Mouse (Mus musculus): ENCODE results near the gene Tuba3b.

The Tuba3b gene

DNA sequence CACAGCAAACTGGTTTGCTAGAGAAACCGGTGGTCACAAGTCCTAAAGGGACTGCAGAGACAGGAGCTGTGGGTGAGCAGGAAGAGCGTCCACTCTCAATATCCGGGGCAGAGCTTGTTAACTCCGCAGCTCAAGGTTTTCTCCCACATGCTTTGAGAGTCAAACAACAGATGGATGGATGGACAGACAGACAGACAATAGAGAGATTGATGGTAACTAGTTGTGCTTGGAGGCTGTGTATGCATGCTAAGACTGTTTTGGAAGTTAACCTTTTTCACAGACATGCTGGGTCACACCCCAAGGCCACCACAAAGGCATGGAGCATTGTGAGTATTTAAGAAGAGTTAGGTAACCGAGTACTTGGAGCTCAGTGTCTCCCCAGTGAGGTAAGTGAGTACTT, 6.9 kb upstream of the Tuba3b start:
- no peak for DNase-seq

DNA sequence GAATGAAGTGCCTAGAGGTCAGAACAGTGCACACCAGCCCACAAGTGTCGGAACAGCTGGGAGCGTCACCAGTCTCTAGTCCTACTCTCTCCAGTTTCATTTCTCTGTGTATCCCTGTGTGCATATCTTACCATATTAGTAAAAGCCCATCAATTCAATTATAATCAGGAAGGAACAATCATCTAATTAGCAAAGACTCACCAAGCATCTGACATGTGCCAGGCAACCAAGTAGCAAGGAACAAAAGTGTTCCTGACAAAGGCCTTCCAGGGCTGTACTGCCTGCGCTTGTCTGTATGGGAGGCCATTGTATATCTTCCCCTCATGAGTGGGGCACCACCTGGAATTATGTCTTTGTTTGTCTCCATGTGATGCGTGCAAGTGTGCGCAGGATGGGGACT, 4.7 kb upstream of the Tuba3b start:
- DNase-seq = no peak

DNA sequence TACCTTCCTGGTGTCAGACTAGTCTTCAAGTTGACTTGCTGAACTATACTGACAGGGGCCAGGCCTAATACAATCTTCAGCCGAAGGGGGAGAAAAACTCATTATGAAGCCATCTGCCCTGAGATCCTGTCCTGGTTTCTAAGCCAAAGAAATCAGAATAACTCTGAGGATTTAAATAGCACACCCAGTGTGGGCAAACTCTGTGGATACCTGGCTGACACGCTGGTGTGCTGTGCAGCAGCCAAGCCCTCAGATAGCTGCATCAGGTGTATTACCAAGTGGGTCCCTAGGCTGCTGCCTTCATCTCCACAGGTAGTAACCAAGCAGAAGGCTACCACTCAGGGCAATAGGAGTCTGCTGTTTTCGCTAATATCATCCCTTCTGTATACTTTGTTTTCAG, 2.9 kb upstream of the Tuba3b start:
- no peak for DNase-seq

DNA sequence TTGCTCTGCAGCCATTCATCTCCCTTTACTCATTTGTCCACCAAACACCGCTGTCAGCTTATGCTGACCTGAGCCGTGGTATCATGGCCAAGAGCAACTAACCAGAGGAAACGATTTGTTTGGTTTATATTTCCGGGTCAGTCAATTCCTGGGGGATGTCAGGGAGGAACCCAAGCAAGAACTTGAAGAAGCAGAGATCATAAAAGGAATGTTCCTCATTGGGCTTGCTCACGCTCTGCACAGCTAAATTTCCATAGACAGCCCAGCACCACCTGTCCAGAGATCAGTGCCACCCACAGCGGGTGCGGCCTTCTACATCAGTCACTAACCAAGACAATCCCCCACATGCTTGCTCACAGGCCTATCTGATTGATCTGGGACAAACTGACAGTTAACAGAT, 1.3 kb upstream of the Tuba3b start, which contains the start of gene Lmntd1:
Gene Lmntd1, minus strand, starts transcription at position 101 of the 400 bp plus-strand sequence.
- no peak for DNase-seq

DNA sequence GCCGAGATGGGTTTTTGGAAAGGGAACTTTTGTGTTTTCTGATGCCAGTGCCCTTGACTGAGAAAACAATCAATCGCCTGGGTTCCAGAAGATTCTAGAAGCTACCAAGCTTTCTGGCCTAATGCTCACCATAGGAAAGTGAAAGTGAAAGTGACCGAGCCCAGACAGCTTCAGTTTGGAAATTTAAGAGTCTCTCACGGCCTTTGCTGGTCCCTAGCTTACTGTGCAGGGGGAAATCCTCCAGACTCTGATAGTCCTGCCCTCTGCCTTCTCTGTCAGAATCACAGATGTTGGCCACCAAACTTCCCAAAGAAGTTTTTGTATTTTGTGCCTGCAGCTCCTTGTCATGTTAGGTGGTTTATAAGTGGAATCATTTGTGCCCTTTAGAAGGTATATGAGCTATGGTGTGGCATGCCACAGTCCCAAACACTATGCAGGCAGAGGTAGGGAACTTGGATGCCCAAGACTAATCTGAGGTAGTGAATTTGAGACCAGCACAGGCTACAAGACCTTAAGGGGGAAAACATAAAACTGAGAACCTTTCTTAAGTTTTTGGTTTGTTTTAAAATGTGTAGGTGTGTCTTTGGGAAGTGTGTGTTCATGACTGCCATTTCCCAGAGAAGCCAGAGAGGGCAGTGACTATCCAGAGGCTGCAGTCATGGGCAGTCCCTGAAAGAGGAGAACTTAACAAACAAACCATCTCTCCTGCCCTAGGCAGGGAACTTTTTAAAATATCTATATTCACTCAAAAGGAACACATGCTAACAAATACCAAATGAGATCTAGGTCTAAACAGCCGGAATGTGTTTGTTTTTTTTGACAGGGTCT, 1.1 kb downstream of the Tuba3b start:
- no peak for DNase-seq

DNA sequence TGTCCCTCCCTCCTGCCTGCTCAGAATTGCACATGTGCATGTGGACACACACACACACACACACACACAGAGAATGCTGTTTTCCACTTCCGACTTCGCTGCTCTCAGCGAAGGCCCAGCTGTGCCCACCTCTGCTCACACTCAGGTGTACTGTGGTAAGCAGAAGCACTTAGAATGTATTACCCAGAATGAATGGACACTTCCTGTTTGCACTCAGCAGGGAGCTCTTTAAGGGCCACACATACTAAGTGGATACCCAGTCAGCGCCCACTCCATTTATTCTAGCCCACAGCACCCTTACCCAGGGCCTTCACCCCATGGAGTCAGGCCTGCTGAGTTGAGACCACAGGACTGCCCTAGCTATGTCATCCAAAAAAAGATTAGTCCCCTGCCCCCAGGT, 7.6 kb downstream of the Tuba3b start:
- DNase-seq = no peak

DNA sequence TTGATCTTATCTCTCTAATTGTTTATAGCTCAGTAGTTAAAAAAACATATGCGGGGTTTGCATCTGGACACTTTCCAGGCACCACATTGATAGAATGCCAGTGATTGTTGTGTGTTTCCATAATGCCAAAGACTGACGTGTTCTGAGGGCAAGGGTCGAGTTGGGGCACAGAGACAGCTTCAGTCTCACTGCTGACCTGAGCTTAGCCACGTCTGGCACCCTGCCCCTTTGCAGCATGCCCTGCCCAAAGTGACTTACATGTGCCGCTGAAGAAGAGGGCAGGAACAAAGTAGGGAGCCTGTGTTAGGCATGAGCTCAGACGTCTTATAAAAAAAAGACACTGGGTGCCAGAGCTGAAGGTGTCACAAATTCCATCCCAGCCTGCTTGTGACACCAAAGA, 14.7 kb downstream of the Tuba3b start:
- no peak for DNase-seq

DNA sequence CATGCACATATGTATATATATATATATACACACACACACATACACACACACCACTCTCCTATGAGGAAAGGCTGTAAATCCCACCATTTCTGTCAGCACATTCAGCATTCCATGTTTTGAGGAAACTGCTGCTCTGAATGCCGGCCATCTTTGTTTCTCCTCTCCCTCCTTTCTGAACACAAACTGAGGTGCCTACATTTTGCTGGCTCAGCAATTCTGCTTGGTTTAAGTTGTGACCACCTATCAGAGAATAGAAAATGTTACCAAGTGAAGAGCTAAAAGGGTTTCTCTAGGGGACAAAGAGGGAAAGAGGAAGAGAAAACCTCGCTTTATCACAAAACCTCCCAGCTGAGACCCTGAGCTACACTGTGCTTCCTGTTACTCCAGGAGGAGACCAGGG, 18.9 kb downstream of the Tuba3b start:
- DNase-seq = no peak

DNA sequence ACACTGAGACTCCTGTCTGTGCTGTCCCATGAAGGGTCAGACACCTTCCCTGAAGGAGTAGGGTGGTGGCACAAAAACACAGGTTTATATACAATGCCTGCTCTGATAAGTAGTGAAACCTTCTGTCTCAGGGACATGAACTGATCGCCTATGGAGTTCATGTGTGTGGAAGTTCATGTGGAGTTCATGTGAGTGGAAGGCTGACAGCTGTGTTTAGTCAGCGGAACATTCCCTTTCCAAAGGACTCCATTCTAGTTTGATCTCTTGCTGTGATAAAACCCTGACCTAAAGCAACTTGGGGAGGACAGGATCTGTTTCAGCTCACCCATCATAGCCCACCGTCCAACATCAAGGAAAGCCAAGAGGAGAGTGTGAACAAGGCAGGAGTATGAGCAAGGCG, 21.1 kb downstream of the Tuba3b start:
- no peak for DNase-seq

DNA sequence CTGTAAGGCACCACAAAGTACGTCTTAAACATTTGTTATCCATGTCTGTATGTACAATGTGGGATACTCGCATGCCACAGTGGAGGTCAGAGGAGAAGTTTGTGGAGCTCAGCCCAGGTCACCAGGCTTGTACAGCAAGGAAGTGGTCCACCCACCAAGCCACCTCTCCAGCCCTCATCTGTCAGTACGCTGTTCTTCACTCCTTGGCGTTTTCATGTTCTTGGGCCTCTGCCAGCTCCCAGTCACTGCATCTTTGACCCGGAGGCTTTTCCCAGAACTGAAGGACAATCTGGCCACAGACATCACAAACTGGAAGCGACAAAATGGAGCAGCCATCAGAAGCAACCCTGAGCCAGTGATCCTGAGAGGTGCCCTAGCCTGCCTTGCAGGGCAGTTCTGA, 22.7 kb downstream of the Tuba3b start:
- DNase-seq = no peak

DNA sequence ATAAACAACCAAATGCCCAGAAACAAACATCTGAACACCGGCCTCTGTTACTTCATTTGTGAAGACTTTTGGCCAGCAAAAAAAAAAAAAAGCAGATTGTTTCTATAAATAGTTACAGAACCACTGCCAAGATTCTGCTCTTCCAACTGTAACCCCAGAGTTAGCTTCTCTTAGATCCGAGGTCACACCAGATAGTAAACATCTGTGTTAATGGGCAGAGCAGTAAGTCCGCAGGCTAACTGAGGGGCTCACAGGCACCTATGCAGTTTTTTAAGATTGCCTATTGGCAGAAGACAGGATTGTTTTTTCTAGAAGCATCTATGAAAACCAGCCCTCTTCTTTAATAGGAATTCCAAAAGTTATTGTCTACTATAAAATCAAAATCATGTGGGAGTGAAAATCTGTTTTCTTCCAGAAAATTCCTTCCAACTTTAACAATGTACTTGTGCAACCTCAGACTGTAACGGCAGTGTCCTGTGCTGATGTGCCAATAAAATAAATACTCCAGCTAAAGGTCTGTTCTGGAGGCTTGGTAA, 25.5 kb downstream of the Tuba3b start:
- DNase-seq = no peak

DNA sequence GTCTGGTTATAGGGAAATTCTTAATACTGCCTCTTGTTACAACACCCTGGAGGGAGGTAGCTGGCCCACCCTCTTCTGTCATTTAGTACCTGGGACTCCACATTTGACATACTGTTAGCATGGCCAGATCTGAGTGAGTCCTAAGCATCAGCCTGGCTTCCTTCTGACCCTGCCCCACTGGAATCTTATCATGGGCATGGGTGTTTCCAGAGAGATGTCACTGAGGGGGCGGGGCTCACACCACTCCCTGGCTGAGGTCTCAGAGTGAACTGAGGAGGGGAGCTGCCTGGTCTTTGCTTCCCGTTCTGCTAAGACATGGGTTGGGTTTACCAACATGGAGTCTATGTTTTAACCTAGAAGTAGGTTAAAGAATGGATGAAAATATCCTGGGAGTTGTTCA, 36.4 kb downstream of the Tuba3b start:
- no peak for DNase-seq

DNA sequence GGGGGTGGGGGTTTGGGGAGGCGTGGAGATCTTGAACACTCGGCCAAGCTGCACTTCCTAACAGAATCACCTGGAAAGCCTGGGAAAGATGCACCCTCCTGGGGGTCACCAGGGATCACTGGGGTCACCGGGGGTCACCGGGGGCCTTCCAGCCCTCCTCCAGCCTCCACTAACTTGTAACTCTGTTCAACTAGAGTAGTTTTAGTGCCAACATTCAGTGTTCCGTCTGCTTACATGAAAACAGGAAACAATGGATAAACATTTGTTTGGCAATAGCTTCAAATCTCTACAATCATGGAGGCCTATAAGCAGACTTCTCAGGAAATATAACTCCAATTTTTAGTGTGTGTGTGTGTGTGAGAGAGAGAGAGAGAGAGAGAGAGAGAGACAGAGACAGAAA, 37.4 kb downstream of the Tuba3b start:
- no peak for DNase-seq

DNA sequence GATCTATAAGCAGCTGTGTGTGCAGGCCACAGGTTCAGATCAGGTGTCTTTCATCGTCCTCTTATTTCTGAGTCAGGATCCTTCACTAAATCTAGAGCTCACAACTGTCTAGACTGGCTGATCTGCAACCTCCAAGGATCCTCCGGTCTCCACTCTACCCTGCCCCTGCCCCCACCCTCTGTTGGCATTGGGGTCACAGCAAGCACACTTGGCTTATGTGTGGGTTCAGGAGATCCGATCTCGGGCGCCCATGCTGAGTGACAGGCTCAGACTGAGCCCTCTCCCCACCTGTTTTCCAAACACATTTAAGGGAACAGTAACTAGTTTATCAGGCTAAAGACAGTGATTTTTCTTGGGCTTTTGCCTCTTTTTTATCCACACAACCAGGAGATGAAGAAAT, 38.1 kb downstream of the Tuba3b start:
- no peak for DNase-seq

DNA sequence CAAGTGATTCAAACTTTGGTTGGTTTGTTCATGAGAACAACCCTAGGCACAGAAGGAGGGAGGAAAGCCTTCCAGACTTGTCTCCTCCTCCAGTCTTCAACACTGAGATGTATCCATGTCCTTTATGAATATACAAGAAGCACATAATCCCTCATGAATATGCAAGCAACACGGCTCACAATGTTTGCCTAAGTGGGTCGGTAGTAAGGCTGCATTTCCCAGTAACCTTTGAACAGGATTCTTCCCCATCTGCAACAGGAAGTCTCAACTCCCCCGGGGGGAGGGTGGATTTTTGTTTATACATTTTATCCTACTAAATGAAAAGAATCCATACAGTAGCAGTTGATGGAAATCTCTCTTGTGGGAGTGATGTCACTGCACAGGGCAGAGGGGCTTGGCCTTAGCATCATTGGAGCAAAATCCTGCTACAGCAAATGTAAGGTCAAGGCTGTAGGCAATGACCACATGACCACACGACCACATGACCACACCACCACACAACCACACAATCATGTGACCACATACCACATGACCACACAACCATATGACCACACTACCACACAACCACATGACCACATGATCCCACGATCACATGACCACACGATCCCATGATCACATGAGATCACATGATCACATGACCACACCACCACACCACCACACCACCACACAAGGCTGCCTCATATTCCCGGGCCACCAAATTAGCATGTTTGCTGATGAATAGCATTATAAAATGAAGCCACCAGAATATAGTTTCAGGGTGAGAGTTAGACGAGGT, 38.7 kb downstream of the Tuba3b start:
- DNase-seq = no peak

DNA sequence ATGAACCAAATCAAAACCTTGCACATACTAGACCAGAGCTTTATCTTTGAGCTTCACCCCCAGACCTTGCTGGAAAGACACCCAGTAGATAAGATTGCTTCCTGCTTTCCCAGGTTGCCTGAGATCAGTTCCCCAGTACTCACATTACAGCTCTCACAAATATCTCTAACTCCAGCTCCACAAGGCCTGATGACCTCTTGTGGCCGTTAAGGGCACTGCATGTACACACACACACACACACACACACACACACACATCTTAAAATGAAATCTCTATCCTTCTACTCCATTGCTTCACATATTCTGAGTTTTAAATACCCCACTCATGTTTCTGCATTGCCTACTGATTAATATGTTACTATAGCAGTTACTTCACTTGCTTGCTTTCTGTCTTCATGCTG, 40.1 kb downstream of the Tuba3b start:
- DNase-seq = no peak

DNA sequence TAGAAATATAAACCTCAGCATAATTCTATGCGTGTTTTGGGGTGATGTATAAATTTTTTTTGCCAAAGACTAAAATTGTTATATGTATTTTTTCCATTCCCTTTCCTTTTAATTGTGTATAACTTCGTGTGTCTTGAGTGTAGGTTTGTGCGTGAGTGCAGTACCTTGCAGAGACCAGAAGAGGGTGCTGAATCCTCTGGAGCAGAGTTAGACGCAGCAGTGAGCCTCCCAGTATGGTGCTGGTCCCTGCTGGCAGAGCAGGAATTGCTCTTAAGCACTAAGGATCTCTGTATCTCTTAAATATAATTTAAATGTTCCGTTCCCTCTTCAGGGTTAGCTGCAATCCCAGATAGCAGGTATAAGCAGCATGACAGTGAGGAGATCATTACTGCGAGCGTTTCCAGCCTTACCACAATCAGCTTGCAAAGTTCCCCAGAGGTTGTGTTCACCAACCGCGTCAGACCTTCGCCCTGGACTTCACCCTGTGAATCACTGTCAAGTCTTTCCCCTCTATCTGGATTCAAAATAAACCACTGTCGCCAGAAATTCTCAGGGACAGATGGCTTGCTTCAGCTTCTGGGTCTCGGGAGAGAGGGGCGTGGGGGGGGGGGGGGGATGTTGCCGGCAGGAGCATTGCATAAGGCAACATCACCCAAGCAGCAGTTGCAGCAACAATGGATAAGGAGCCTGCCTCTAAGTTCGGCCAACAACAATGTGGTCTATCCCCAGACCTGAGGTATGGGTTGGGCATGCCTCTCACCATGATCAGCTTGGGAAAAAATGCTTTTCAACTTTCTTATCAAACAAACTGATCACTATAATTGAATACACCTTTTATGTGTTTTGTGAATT, 41.4 kb downstream of the Tuba3b start:
- no peak for DNase-seq

DNA sequence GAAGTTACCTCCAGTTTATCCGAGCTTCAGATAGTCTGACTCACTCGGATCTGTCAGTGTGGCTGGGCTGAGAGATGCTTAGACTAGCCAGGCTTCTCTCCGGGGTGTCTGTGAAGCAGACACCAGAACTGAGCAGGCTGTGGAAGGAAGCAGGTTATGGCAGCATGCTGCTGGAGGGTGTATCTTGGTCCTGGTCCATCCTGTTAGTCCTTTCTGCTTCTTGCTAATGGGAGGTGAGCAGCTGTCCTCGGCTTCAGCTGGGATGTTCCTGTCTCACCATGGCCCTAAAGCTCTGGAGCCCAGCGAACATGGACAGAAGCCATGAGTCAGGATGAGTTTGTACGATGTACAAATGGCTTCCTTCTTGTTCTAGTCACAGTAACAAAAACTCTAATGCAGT, 43.6 kb downstream of the Tuba3b start:
- DNase-seq = no peak

DNA sequence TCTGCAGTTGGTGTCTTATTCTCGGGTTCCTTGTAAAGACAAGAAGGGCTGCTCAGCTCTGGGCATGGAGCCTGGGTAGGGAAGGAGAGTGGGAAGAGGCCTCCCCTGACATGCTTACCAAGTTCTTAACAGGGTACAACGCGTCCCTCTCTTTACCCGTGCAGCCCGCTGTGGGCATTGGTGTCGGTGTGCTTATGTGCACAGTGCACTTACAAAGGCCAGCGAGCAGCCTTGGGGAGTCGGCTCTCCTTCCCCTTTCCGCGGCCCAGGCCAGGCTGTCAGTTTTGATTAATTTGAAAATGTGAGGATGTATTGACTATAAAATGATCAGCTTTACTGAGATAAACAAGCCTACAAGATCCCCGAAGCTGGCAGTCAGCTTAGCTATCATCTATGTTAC, 45.4 kb downstream of the Tuba3b start:
- DNase-seq = no peak

DNA sequence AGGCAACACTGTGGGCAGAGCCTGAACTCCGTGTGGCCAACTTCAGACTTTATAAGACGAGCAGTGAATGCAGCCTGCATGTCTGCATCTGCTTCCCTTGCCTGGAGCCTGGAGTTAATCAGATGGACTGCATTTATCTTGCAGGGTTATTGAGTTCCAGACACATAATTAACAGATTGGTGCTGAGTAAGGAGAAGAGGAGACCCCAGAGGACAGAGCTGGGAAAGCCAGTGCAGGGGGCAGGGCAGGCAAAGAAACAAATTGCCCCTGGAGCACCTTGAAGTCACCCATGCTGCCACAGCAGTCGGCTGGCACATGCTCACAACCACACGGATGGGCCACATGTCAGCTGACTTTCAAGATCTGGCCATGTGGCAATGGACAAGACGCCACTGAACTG, 48.7 kb downstream of the Tuba3b start:
- no peak for DNase-seq

DNA sequence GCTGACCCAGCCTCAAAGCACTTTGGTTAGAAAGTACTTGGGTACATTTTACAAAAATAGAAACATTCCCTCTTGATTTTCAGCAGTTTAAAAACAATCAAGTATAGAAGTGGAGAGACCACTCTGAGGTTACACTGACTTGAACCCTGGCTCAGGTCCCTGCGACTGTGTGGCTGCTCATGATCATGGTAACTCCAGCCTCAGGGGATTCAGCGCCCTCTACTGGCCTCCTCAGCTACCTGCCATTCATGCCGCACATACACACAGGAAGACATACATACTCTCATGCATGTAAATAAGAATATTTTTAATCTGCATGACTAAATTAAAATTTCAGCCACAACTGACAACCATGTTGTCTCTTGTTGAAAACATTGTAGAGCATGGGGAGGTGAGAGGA, 50.2 kb downstream of the Tuba3b start:
- no peak for DNase-seq

DNA sequence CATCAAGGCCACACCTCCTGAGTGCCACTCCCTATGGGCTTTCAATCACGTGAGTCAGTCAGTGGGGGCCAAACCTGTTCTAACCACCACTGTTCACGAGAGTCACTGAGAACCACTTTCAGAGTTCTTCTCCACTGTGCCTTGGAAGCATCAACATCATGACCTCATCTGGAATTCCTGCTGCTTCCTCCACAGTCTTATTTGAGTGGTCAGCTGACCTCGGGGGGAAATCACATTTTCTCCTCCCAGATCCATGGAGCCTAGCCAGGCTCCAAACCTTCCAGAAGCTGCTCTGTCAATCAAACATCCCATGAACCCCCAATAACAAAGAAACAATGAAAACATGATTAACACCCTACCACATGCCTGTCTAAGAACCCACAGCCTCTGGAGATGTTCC, 52.1 kb downstream of the Tuba3b start:
- no peak for DNase-seq

DNA sequence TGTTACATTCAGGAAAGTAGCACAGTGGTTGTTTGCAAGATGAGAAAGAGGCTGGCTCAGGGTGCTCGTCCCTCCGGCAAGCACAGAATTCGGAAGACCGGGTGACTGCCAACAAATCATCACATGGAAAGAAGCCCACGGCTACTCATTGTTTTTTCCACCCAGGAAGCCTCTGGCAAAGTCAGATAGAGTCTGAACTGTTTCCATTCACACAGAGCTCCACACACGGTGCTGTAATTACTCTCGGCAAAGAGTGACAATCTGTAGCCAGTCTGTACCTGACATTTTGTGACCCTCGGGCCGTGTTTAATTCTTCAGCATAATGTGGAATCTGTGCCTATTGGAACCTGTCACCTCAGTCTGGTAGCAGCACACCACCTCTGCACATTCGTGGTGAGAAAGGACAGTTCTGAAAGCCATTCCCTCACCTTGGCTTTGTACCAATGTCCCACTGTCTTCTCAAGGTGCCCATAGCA, 54.1 kb downstream of the Tuba3b start:
- no peak for DNase-seq

Measured in thymus, adult 18-20 months (tissue).